Mouse (Mus musculus) thymus, adult 2 months (tissue): Measurements from ENCODE around the gene Fut7.

ENCODE experiments used
- CTCF ChIP-seq: fragments of 200-500 bp; IDR thresholded peaks from 2 replicates; pipeline ENCODE4 v1.5.1; 2012; ENCODE audit warnings: mild to moderate bottlenecking, control low read depth, low read length, moderate library complexity, borderline replicate concordance; ENCODE audit not compliant: control insufficient read depth, poor library complexity, insufficient read depth; ENCODE audit errors: extremely low read depth
- POLR2A ChIP-seq: fragments of 200-500 bp; IDR thresholded peaks from 2 replicates; pipeline ENCODE4 v1.6.1; 2012; ENCODE audit warnings: mild to moderate bottlenecking, low read length, control low read depth, moderate library complexity; ENCODE audit not compliant: control insufficient read depth, poor library complexity, insufficient read depth; ENCODE audit errors: extremely low read depth

GRCm38 (mm10) chr2:25427256-25427655 is 4.2 kb downstream of the Fut7 start:
- TF ChIP-seq CTCF = no peak
- TF ChIP-seq POLR2A = no peak
